Mouse (Mus musculus) heart, postnatal 0 days (tissue): ENCODE measurements around the gene Hdac11.

Experiments
- CTCF ChIP-seq: IDR thresholded peaks from 2 replicates; pipeline ENCODE4 v1.5.1; 2016; ENCODE audit warnings: antibody characterized with exemption, control low read depth, low read depth
- EP300 ChIP-seq: IDR thresholded peaks from 2 replicates; pipeline ENCODE4 v1.6.1; 2016; ENCODE audit warnings: antibody characterized with exemption, low read depth

GRCm38 (mm10) chr6:91160399-91160798 lies 3.9 kb downstream of the Hdac11 start:
- no peak for TF ChIP-seq CTCF
- no peak for TF ChIP-seq EP300
